Mouse (Mus musculus): Measurements from ENCODE around the gene Cfap97.
A peak's percentile ranks its signal among the peaks of the same experiment; 100 is the strongest.

Cfap97 gene

DNA sequence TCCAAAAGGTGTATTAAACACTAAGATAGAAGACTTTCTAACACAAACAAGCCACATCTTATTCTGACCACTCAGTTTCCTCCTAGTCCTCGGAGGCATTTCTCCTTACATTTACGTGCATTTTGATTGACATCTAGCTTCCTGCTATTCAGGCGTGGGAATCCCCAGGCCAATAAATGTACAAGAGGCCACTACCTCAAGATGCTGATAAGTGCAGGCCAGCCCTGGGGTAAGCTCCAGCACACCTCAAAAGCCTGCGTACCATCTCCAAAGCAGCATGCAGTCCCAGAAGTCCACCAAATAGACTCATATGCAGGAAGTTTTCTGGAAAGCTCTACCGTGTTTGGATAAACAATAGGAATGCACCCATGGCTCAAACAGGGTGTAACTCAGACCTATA lies 8.1 kb upstream of the Cfap97 start:
- no peaks in the 10 kb centered on the region for H3K36me3 ChIP-seq (ENCODE audit: control insufficient read depth, insufficient read depth, low read length, poor library complexity, severe bottlenecking)
- no peak for DNase-seq (ENCODE audit: low read depth, low spot score)

DNA sequence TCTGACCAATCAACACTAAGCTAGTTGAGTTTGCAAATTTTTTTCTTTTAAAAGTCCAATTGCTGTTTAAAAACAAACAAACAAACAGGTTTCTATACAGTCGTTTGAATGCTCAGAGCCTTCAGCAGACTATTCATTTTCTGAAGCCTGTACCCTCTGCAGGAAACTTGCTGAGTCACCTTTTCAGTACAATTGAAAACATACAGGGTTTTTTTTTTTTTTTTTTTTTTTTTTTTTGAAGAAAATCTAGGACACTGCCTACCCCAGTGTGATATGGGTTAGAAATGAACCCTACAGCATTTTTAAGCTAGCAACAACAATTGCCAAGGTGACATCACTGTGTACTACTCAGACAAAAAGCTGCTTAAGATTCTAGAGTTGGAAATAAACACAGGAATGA lies 7.6 kb upstream of the Cfap97 start:
- DNase-seq (ENCODE audit: low read depth, low spot score) = no peak
- Histone ChIP-seq H3K27me3 (ENCODE audit: control insufficient read depth, insufficient read depth, low read length, poor library complexity, severe bottlenecking) (no peaks in the 10 kb centered on the region), H3K36me3 (ENCODE audit: control insufficient read depth, insufficient read depth, low read length, poor library complexity, severe bottlenecking) (0 out of 2 replicates have a peak, but pooled peaks cover 3% of the 10 kb centered on the region)

More for the DNA sequence above, 8.1 kb upstream of the Cfap97 start:
- H3K27me3 ChIP-seq (ENCODE audit: control insufficient read depth, insufficient read depth, low read length, poor library complexity, severe bottlenecking) = no peaks in the 10 kb centered on the region

- Histone ChIP-seq H3K27me3 (ENCODE audit: control insufficient read depth, insufficient read depth, low read length, poor library complexity, severe bottlenecking) (no peaks in the 10 kb centered on the region), H3K36me3 (ENCODE audit: control insufficient read depth, insufficient read depth, low read length, poor library complexity, severe bottlenecking) (0 out of 2 replicates have a peak, but pooled peaks cover 3% of the 10 kb centered on the region)
- DNase-seq (ENCODE audit: low read depth, low spot score) = no peak
These were observed 5.4 kb upstream of the Cfap97 start for GRCm38 (mm10) chr8:46146173-46146572.

- no peak for DNase-seq (ENCODE audit: low read depth, low spot score)
- H3K27me3 ChIP-seq (ENCODE audit: control insufficient read depth, insufficient read depth, low read length, poor library complexity, severe bottlenecking) = no peaks in the 10 kb centered on the region
These were observed 2.3 kb upstream of the Cfap97 start for GRCm38 (mm10) chr8:46149306-46149705.

DNA sequence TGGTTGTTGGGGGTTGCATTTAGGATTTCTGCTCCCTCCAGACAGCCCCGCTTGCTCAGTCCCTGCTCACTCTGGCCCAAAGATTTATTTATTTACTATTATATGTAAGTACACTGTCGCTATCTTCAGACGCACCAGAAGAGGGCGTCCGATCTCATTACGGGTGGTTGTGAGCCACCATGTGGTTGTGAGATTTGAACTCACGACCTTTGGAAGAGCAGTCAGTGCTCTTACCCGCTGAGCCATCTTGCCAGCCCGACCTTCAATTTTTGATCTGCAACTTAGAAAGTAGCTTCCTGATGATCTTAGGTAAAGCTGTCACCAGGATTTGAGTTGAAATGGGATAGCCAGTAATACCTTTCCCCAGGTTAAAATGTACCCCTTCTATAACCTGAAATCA lies 1.8 kb upstream of the Cfap97 start:
- Histone ChIP-seq H3K27me3 (ENCODE audit: control insufficient read depth, insufficient read depth, low read length, poor library complexity, severe bottlenecking) (no peaks in the 10 kb centered on the region), H3K36me3 (ENCODE audit: control insufficient read depth, insufficient read depth, low read length, poor library complexity, severe bottlenecking) (0 out of 2 replicates have a peak, but pooled peaks cover 3% of the 10 kb centered on the region)
- DNase-seq (ENCODE audit: low read depth, low spot score) = peak; percentile 26

More at GRCm38 (mm10) chr8:46149306-46149705, 2.3 kb upstream of the Cfap97 start:
- 0 out of 2 replicates have a peak, but pooled peaks cover 3% of the 10 kb centered on the region for H3K36me3 ChIP-seq (ENCODE audit: control insufficient read depth, insufficient read depth, low read length, poor library complexity, severe bottlenecking)

DNA sequence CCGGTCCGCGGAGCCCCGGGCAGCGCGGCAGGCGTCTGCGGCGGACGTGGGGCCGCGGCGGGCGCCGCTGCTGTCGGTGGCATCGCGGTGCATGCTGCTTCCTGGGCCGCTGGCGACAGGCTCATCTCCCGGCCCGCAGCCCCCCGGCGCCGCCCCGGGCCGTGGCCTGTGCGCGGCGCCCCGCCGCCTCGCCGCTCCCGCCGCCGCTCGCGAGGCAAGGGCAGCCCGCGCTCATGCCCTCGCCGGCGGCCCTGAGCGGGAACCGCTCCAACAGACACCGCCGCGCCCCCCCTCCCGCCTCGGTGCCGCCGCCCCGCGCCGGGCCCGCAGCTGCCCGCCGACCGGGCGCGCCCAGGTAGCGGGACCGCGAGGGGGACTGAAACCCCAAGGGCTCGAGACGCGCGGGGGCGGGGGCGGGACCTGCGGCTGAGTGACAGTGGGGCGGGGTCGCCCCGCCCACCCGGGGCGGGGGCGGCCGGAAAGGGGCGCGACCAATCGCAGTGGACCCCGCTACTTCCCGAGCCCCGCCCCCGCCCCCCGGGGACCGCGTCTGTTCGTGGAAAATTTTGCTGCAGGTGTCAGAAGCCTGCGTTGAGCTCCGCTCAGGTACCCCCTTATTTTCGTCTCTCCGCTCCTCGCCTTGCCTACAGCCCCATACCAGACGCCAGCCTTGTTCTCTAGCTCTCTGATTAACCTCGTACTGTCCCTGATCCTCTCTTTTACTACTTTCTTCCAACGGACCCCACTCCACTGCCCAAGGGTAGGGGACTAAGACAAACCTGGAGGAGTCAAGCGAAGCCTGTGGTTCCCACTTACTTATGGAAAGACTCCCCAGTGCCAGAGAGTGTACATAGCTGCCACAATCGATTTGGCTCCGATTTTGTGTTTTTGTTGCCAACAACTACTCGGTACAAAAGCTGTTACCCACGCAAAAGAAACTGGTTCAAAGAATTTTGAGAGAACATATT lies 777 bp downstream of the Cfap97 start, which contains the start of gene Snx25:
Gene Snx25, minus strand, starts transcription at position 96 of the 968 bp plus-strand sequence.
- peak; percentile 96 for DNase-seq (ENCODE audit: low read depth, low spot score)
- 0 out of 2 replicates have a peak, but pooled peaks cover 3% of the 10 kb centered on the region for H3K36me3 ChIP-seq (ENCODE audit: control insufficient read depth, insufficient read depth, low read length, poor library complexity, severe bottlenecking)

DNA sequence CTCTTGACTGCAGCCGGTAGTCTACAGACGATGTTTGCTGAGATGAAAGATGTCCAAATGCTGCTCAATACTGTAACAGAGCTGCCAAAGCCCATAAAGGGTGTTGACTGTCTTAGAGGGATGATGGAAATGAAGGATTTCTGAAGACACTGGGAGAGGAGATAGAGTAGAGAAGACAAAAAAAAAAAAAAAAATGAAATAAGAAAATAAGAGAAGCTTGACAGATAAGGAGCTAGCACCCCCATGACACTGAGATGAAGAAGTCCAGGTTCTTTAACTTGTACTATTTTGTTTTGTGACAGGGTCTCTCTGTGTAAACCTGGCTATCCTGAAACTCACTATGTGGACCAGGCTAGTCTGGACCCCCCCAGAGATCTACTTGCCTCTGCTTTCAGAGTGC lies 1.5 kb downstream of the Cfap97 start:
- no peak for DNase-seq (ENCODE audit: low read depth, low spot score)
- Histone ChIP-seq H3K27me3 (ENCODE audit: control insufficient read depth, insufficient read depth, low read length, poor library complexity, severe bottlenecking) (no peaks in the 10 kb centered on the region), H3K36me3 (ENCODE audit: control insufficient read depth, insufficient read depth, low read length, poor library complexity, severe bottlenecking) (0 out of 2 replicates have a peak, but pooled peaks cover 3% of the 10 kb centered on the region)

More for the DNA sequence above, 777 bp downstream of the Cfap97 start, which contains the start of gene Snx25:
- no peaks in the 10 kb centered on the region for H3K27me3 ChIP-seq (ENCODE audit: control insufficient read depth, insufficient read depth, low read length, poor library complexity, severe bottlenecking)

- H3K27me3 ChIP-seq (ENCODE audit: control insufficient read depth, insufficient read depth, low read length, poor library complexity, severe bottlenecking) = no peaks in the 10 kb centered on the region
- peak; percentile 98 for DNase-seq (ENCODE audit: low read depth, low spot score)
- no peaks in the 10 kb centered on the region for H3K36me3 ChIP-seq (ENCODE audit: control insufficient read depth, insufficient read depth, low read length, poor library complexity, severe bottlenecking)
These were observed 11.6 kb downstream of the Cfap97 start for GRCm38 (mm10) chr8:46162953-46163869.

DNA sequence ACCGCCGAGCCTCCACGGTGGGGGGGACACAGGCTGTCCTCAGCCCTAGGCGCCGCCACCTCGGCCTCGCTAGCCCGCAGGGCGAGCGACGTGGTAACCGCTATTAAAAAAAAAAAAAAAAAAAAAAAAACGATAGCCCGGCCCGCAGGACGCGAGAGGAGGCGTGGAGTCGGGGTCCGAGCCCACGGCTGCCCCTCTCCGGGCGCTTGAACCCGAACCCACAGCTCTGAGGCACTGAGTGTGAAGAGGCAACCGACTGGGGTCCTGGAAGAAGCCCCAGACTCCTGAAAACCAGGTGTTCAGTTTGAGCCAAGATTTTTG lies 12.3 kb downstream of the Cfap97 start:
- Histone ChIP-seq H3K36me3 (ENCODE audit: control insufficient read depth, insufficient read depth, low read length, poor library complexity, severe bottlenecking) (no peaks in the 10 kb centered on the region), H3K27me3 (ENCODE audit: control insufficient read depth, insufficient read depth, low read length, poor library complexity, severe bottlenecking) (no peaks in the 10 kb centered on the region)
- DNase-seq (ENCODE audit: low read depth, low spot score) = no peak

- no peaks in the 10 kb centered on the region for H3K27me3 ChIP-seq (ENCODE audit: control insufficient read depth, insufficient read depth, low read length, poor library complexity, severe bottlenecking)
- no peak for DNase-seq (ENCODE audit: low read depth, low spot score)
- peaks cover 6% of the 10 kb centered on the region; the same call in 1 of the 2 replicates for H3K36me3 ChIP-seq (ENCODE audit: control insufficient read depth, insufficient read depth, low read length, poor library complexity, severe bottlenecking)
These were observed 22.1 kb downstream of the Cfap97 start for GRCm38 (mm10) chr8:46173651-46174050.

DNA sequence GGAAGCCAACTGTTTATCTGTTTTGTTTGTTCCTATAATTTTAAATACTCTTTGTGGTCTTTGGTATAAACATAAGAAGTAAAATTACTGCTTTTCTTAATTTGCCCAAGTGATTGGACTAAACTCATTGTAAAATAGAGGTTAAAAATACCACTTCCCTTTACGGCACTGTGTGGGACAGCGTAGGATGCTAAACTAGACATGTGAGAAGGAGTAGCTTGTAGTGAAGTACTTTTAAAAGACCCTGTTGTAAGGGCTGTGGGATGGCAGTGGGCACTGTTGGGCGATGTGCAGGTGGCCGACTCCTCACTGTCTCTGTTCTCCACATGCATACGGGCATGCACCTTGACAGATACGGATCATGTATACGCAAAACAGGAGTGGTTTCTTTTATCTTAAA lies 28.6 kb downstream of the Cfap97 start:
- H3K27me3 ChIP-seq (ENCODE audit: control insufficient read depth, insufficient read depth, low read length, poor library complexity, severe bottlenecking) = no peaks in the 10 kb centered on the region
- DNase-seq (ENCODE audit: low read depth, low spot score) = no peak
- H3K36me3 ChIP-seq (ENCODE audit: control insufficient read depth, insufficient read depth, low read length, poor library complexity, severe bottlenecking) = peaks cover 2% of the 10 kb centered on the region; the same call in 1 of the 2 replicates

DNA sequence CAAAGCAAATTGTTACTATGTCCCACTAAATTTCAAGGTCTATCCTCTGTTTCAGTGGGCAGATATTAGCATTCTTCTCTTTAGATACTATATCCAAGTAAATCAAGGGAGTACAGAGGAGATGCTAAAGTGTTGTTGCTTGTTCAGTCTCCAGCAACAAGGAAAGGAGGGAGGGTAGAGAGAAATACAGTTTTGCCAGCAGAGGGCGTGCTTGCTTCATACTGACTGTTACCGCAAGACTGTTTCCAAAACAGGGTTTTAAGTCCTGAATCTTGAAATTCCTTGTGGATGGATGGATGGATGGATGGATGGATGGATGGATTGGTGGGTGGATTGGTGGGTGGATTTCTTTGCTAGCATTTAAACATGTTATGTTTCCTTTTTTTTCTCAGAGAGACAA lies 33.8 kb downstream of the Cfap97 start:
- no peaks in the 10 kb centered on the region for H3K27me3 ChIP-seq (ENCODE audit: control insufficient read depth, insufficient read depth, low read length, poor library complexity, severe bottlenecking)
- DNase-seq (ENCODE audit: low read depth, low spot score) = peak; percentile 77
- peaks cover 4% of the 10 kb centered on the region; the same call in 1 of the 2 replicates for H3K36me3 ChIP-seq (ENCODE audit: control insufficient read depth, insufficient read depth, low read length, poor library complexity, severe bottlenecking)

GRCm38 (mm10) chr8:46193100-46193499 lies 41.5 kb downstream of the Cfap97 start:
- peaks cover 5% of the 10 kb centered on the region for H3K36me3 ChIP-seq (ENCODE audit: control insufficient read depth, insufficient read depth, low read length, poor library complexity, severe bottlenecking)
- H3K27me3 ChIP-seq (ENCODE audit: control insufficient read depth, insufficient read depth, low read length, poor library complexity, severe bottlenecking) = no peaks in the 10 kb centered on the region
- no peak for DNase-seq (ENCODE audit: low read depth, low spot score)

GRCm38 (mm10) chr8:46196877-46197276 lies 45.3 kb downstream of the Cfap97 start:
- H3K36me3 ChIP-seq (ENCODE audit: control insufficient read depth, insufficient read depth, low read length, poor library complexity, severe bottlenecking) = peaks cover 2% of the 10 kb centered on the region
- no peaks in the 10 kb centered on the region for H3K27me3 ChIP-seq (ENCODE audit: control insufficient read depth, insufficient read depth, low read length, poor library complexity, severe bottlenecking)
- no peak for DNase-seq (ENCODE audit: low read depth, low spot score)
